Mouse (Mus musculus) right cerebral cortex, adult 18-20 months (tissue): ENCODE results near the gene Plxdc1.

Source experiments
- DNase-seq: peaks from one replicate; pipeline ENCODE4 v3.0.0; 2022; ENCODE audit warnings: mixed read lengths

The Plxdc1 gene

GRCm38 (mm10) chr11:97985727-97986677 lies at the start of gene Plxdc1:
Gene Plxdc1, minus strand, starts transcription at chr11:97986444.
- no peak for DNase-seq

- peak; percentile 61 for DNase-seq
These were observed 49.7 kb upstream of the Plxdc1 start for GRCm38 (mm10) chr11:98035977-98036377.

GRCm38 (mm10) chr11:98034840-98035239 lies 48.6 kb upstream of the Plxdc1 start:
- DNase-seq: no peak

GRCm38 (mm10) chr11:98034061-98034460 lies 47.8 kb upstream of the Plxdc1 start:
- no peak for DNase-seq

- DNase-seq: peak; percentile 75
These were observed 45.2 kb upstream of the Plxdc1 start for GRCm38 (mm10) chr11:98031443-98031770.

GRCm38 (mm10) chr11:98030701-98031442 lies 44.6 kb upstream of the Plxdc1 start:
- no peak for DNase-seq

GRCm38 (mm10) chr11:98027785-98028184 lies 41.5 kb upstream of the Plxdc1 start:
- DNase-seq: no peak

- no peak for DNase-seq
These were observed 41.0 kb upstream of the Plxdc1 start for GRCm38 (mm10) chr11:98027297-98027688.

GRCm38 (mm10) chr11:98026570-98027296 lies 40.5 kb upstream of the Plxdc1 start, which contains the start of gene Rpl19:
Gene Rpl19, plus strand, starts transcription at chr11:98026710.
- peak; percentile 91 for DNase-seq

- DNase-seq: no peak
These were observed 40.0 kb upstream of the Plxdc1 start for GRCm38 (mm10) chr11:98026248-98026569.

GRCm38 (mm10) chr11:98024516-98024915 lies 38.3 kb upstream of the Plxdc1 start:
- no peak for DNase-seq

GRCm38 (mm10) chr11:98022555-98023371 lies 36.5 kb upstream of the Plxdc1 start, which contains the start of gene Cacnb1:
Gene Cacnb1, minus strand, starts transcription at chr11:98023034.
- DNase-seq: no peak

- DNase-seq: no peak
These were observed 36.0 kb upstream of the Plxdc1 start for GRCm38 (mm10) chr11:98022253-98022554.

- peak; percentile 75 for DNase-seq
These were observed 35.5 kb upstream of the Plxdc1 start for GRCm38 (mm10) chr11:98021565-98022252.

- no peak for DNase-seq
These were observed 34.9 kb upstream of the Plxdc1 start for GRCm38 (mm10) chr11:98021118-98021517.

GRCm38 (mm10) chr11:98020710-98021109 lies 34.5 kb upstream of the Plxdc1 start:
- DNase-seq: no peak

- no peak for DNase-seq
These were observed 33.8 kb upstream of the Plxdc1 start for GRCm38 (mm10) chr11:98019883-98020610.

- DNase-seq: peak; percentile 93
These were observed 32.8 kb upstream of the Plxdc1 start for GRCm38 (mm10) chr11:98018858-98019641.

GRCm38 (mm10) chr11:98018222-98018621 lies 32.0 kb upstream of the Plxdc1 start:
- no peak for DNase-seq

GRCm38 (mm10) chr11:98016824-98017223 lies 30.6 kb upstream of the Plxdc1 start:
- DNase-seq: no peak
